Mouse (Mus musculus) brain, embryonic 14.5 days (tissue): ENCODE measurements around the gene Six2.

Experiments used
- CTCF ChIP-seq: fragments of 200-500 bp; IDR thresholded peaks from 2 replicates; pipeline ENCODE4 v1.5.1; 2012; ENCODE audit warnings: inconsistent platforms, mild to moderate bottlenecking, moderate library complexity, borderline replicate concordance; ENCODE audit not compliant: insufficient read depth, insufficient read length; ENCODE audit errors: extremely low read depth
- POLR2A ChIP-seq: fragments of 200-500 bp; IDR thresholded peaks from 2 replicates; pipeline ENCODE4 v1.6.1; 2012; ENCODE audit warnings: mild to moderate bottlenecking, inconsistent platforms, borderline replicate concordance; ENCODE audit not compliant: poor library complexity, insufficient read depth, insufficient read length, severe bottlenecking; ENCODE audit errors: extremely low read depth

- TF ChIP-seq POLR2A (no peak), CTCF (peak; percentile 58)
Measured at GRCm38 (mm10) chr17:85679651-85680050, 8.4 kb downstream of the Six2 start.
